In the genomic region with DNA sequence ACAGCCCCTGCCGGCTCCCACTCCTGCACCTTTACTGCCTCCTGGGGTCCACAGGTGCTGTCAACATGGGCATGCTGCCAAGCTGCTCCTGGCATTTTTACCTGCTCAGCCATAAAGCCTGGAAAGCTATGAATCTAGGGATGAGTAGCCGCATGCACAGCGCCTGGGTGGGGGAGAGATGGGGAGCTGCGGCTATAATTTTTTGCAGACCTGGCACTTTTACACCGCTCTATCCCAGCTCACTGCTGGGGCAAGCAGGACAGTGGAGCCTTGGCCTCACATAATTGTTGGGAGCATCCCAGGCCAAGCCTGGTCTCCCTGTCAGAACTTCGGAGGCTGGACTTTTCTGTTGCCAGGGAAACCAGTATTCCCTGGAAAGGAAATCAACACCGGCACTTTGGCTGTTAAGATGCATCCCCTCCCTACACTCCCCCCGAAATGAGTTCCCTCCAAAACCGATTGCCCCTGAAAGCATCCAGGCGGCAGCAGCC, we compare ENCODE assay signal across 8 mouse cellular contexts.
A peak's percentile ranks its signal among the peaks of the same experiment; 100 is the strongest.
DNase-seq lines count a peak whose midpoint lies in the region; TF ChIP-seq lines count a peak whose summit lies in the region.

No protein-coding gene starts in this region.

- no peaks in the 10 kb centered on the region for H3K36me3 ChIP-seq in ES-E14 (ENCODE audit: control insufficient read depth, insufficient read depth, low read length, poor library complexity, severe bottlenecking)
- H3K36me3 ChIP-seq in forebrain, embryonic 10.5 days (replicated peaks): peaks cover 47% of the 10 kb centered on the region
- H3K36me3 ChIP-seq in limb, embryonic 10.5 days: peaks cover 60% of the 10 kb centered on the region

- H3K27me3 ChIP-seq in forebrain, embryonic 10.5 days (ENCODE audit: poor library complexity, severe bottlenecking): no peaks in the 10 kb centered on the region
- no peaks in the 10 kb centered on the region for H3K27me3 ChIP-seq in limb, embryonic 10.5 days (ENCODE audit: low read depth, poor library complexity, severe bottlenecking)

- no peak overlapping the region for H3K4me3 ChIP-seq in ES-E14 (ENCODE audit: insufficient read depth in 1 of 2, low read depth in 1 of 2, low read length in 2 of 2, poor library complexity in 1 of 2, severe bottlenecking in 1 of 2)
- peak overlapping the region; percentile 21; the same call in 1 of the 2 replicates for H3K4me3 ChIP-seq in forebrain, embryonic 10.5 days
- peak overlapping the region; percentile 23 for H3K4me3 ChIP-seq in limb, embryonic 10.5 days

- H3K27ac ChIP-seq in ES-E14 (ENCODE audit: insufficient read depth, low read depth, low read length, poor library complexity, severe bottlenecking): no peak overlapping the region
- peak overlapping the region; percentile 80 for H3K27ac ChIP-seq in forebrain, embryonic 10.5 days
- peak overlapping the region; percentile 86 for H3K27ac ChIP-seq in limb, embryonic 10.5 days

- in situ Hi-C loops in ES-E14 (cut with MboI; ENCODE audit: low sequenced_read_pairs in 2 of 2, unreplicated experiment in 2 of 2): loop anchor here (25.0 kb wide), 2 partner anchors 568 to 1043 kb away; no protein-coding TSS in a partner anchor

- H3K9ac ChIP-seq in ES-E14 (ENCODE audit: insufficient read depth, low read depth, low read length, poor library complexity, severe bottlenecking): no peak overlapping the region

- WGBS in forebrain, embryonic 10.5 days: 25% methylated on average over 10 of the region's 10 CpGs
- WGBS in limb, embryonic 10.5 days: 17% methylated on average over 10 of the region's 10 CpGs

- H3K4me1 ChIP-seq in ES-E14 (ENCODE audit: control insufficient read depth in 2 of 2, insufficient read depth in 2 of 2, low read length in 2 of 2, poor library complexity in 1 of 2): no peaks in the 10 kb centered on the region; a peak in 1 of 4 replicates
- H3K4me1 ChIP-seq in forebrain, embryonic 10.5 days: peaks cover 88% of the 10 kb centered on the region
- H3K4me1 ChIP-seq in limb, embryonic 10.5 days: peaks cover 91% of the 10 kb centered on the region

- DNase-seq in adrenal gland, adult 2 months: peak; percentile 55
- DNase-seq in adrenal gland, adult 8-10 months: no peak
- DNase-seq in ES-E14 (ENCODE audit: low read depth, low spot score): no peak
- no peak for DNase-seq in forebrain, embryonic 10.5 days (ENCODE audit: extremely low spot score, low spot score)
- DNase-seq in limb, embryonic 10.5 days (ENCODE audit: low spot score): peak; percentile 50
- no peak for DNase-seq in urinary bladder, postnatal 10 days (ENCODE audit: low spot score)
- no peak for DNase-seq in T-cell, adult 2 months (ENCODE audit: low spot score)
- no peak for DNase-seq in right cerebral cortex, postnatal 25 days

- no peaks in the 10 kb centered on the region for H3K9me3 ChIP-seq in ES-E14 (ENCODE audit: control insufficient read depth, insufficient read depth, low read depth, low read length)
- H3K9me3 ChIP-seq in forebrain, embryonic 10.5 days: no peaks in the 10 kb centered on the region
- H3K9me3 ChIP-seq in limb, embryonic 10.5 days (replicated peaks): no peaks in the 10 kb centered on the region

TF ChIP-seq in ES-E14, 5 proteins besides CTCF, POLR2A, EP300 and RAD21:
- TF ChIP-seq HCFC1 (IDR thresholded peaks at IDR 0.05; ENCODE audit: borderline replicate concordance, insufficient read depth, low read length) (no peak), ZC3H11A (IDR thresholded peaks at IDR 0.05; ENCODE audit: borderline replicate concordance, low read depth, low read length) (no peak), MAFK (IDR thresholded peaks at IDR 0.05; ENCODE audit: insufficient read depth, low read depth, low read length) (0 out of 2 replicates have a peak, but pooled peaks have one; percentile 22)

Comparison
In these comparisons a context has a peak if more than half of its experiments do, and no peak if none do; other contexts are left out.
1. DNase-seq: peak in adrenal gland, adult 2 months (single experiment) and limb, embryonic 10.5 days (single experiment); none in adrenal gland, adult 8-10 months (single experiment), ES-E14 (single experiment), forebrain, embryonic 10.5 days (single experiment), urinary bladder, postnatal 10 days (single experiment), T-cell, adult 2 months (single experiment) and right cerebral cortex, postnatal 25 days (single experiment).
2. H3K4me3 ChIP-seq: peak in forebrain, embryonic 10.5 days (single experiment) and limb, embryonic 10.5 days (single experiment); none in ES-E14 (0 of 2).